Mouse (Mus musculus) B cell, adult 62 days (primary cell): ENCODE measurements around the gene Bid. TPM values are rescaled to one million over a fixed set of nuclear protein-coding genes. Genes with fewer than 3 reads are reported as not detected.

Experiments used
- total RNA-seq: library from RNA; stranded (reverse); gene quantifications from 4 replicates; pipeline ENCODE4 v1.2.4, GENCODE M21; 2023

Bid gene
- total RNA-seq, result 49.3 to 53.5 TPM (median 50.8 TPM) in 4 replicates

GRCm38 (mm10) chr6:120916074-120916971, at the start of gene Bid:
Bid (minus strand) TSS chr6:120916853.

Other genes with a start within 250 kb of the Bid start
- 2.2 to 2.8 TPM (median 2.6 TPM) in 4 replicates for gene Slc25a18, start 143.3 kb downstream of the Bid start, total RNA-seq
- 127 to 140 TPM (median 135 TPM) in 4 replicates for gene Atp6v1e1, start 94.1 kb downstream of the Bid start, total RNA-seq
- gene Bcl2l13, start 80.6 kb downstream of the Bid start, total RNA-seq, result 35.9 to 46.7 TPM (median 42.3 TPM) in 4 replicates
- 28.2 to 34.2 TPM (median 30.1 TPM) in 4 replicates for gene Mical3, start 214.1 kb upstream of the Bid start, total RNA-seq